Mouse (Mus musculus) spleen, postnatal 14 days (tissue): Measurements from ENCODE around the gene Msln.

Source experiments
- DNase-seq, 2 experiments: peaks; one replicate each; pipeline ENCODE4 v3.0.0; 2021 to 2022; ENCODE audit warnings: low spot score in 2 of 2

The Msln gene

DNA sequence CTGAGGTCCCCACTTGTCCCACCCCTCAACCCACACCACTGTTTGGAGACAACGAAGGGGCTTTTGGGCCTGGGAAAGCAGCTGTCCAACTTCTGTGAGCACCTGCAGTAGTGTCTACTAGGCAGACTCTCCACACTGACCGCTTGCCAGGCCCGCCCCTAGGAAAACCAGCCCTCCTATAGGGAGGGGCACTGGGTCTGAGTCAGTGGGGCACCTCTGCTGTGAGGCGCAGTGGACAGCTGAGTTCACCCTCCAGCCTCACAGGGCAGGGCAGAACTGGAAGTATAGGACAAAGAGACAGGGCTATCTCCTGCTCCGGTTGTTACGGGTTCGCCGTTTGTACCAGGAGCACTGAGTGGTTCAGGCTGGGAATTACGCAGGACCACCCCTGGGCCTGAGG lies at the start of gene Msln:
TSS of gene Msln (minus strand) at position 138 of the 400 bp plus-strand sequence.
- no peak for DNase-seq

DNA sequence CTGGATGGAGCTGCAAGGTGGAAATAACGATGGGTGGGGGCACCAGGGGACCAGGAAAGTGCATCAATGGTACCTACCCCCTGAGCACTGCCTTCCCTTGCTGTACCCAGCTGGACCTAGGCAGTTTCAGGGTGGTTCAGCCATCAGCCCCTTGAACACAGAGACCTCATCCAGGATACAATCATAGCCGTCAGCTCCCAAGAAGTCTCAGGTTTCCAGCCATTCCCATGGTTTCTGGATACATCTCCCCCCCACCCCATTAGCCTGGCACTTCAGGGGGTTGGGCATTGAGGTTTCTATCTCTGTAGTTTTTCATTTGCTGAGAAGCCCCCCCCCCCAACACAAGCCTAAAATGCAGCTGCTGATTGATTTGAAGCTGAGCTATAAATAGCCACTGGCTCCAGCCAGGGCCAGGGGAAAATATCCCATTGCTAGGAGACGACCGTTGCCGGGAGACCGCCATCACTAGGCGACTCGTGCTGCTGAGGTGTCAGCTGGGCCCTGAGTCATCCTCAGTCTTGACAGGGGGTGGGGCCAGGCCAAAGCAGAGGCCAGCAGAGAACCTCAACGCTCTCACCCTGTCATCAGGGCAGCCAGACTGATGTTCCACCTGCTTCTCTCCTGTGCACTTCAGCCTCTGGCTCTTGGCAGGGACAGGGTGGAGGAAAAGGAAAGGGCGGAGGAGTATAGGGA lies 48.8 kb upstream of the Msln start:
- no peak for DNase-seq

DNA sequence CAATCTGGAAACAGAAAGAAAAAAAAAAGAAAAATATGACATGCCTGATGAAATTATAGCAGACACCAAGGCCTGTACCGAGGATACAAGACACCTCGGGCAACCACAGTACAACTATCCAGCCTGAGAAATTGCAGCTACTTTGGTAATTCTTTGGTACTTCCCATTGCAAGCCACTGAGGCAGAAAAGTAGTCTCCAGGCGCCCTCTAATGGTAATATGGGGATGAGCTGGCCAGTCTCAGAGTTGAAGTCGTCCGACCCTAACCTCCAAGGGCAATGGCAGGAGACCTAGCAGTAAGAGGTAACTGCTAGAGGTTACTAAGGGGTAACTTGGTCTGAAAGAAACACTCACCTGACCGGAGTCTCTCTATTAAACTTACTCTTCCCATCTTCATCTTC lies 46.9 kb upstream of the Msln start:
- peak; percentile 40 to 60 for DNase-seq

DNA sequence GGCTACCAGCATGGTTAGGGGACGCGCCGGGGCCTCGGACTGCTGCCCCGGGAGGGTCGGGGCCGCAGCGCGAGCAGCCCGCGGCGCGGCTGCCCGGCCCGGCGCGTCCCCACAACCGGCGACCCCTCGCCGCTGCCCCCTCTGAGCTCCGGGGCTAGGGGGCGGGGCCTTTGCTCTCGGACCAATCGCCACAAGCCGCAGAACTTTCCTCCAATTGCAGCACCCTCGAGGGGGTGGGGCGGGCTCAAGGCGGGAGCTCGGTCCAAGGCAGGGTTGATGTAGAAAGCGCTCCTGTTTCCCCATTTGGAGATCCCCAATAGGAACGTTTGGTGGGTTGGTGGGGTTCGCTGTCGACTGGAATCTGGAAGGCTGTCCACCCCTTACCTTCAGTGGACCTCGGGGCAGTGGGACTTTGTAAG lies 42.8 kb upstream of the Msln start, which contains the start of gene Metrn:
TSS of gene Metrn (minus strand) at position 186 of the 419 bp plus-strand sequence.
- DNase-seq, result peak; percentile 75 to 83

- no peak for DNase-seq
These were observed 42.1 kb upstream of the Msln start for GRCm38 (mm10) chr17:25796211-25796771.

DNA sequence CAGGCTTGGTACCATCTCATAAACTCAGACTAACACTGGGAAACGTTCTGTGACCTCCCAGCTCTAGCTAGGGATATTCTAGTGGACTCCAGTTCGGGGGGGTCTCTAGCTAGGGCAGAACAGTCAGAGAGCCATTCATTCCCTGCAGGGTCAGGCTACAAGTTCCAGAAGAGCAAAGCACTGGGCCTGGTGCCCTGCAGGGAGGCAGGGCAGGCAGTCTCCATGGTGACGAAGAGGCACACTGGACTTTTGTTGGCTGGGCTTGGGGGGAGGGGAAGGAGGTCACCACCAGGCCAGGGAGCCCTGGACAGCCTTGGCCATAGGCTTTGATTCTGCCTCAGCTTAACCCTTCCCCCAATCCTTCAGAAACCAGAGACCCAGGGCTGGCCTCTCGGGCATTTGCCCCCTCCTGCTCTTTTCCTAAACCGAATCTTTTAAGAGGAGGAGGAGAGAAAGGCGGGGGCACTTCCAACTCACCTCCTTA lies 41.5 kb upstream of the Msln start, which contains the start of gene AC134908.4:
TSS of gene AC134908.4 (minus strand) at position 51 of the 484 bp plus-strand sequence.
- no peak for DNase-seq

DNA sequence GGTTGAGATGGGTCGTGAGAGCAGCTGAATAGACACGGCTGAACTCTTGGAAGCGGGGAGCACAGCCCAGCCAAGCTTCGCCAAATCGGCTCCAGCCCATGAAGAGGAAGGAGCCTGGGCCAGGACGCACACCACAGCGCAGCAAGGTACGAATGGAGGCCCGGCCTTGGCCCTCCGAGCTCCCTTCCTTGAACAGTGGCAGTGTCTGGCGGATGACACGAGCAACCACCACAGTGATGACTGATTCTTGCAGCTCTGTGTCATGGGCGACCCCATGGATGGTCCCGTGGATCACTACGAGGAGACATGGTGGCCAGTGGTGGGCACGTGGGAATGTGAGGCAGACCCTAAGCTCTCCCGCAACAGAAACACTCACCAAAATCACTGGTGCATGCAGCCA lies 40.8 kb upstream of the Msln start:
- DNase-seq, result no peak

GRCm38 (mm10) chr17:25794197-25794596 lies 40.0 kb upstream of the Msln start:
- DNase-seq, result no peak

- peak; percentile 51 to 64 for DNase-seq
These were observed 38.4 kb upstream of the Msln start, which contains the start of gene Fam173a for GRCm38 (mm10) chr17:25792615-25793014. Gene Fam173a, minus strand, starts transcription at chr17:25792901.

DNA sequence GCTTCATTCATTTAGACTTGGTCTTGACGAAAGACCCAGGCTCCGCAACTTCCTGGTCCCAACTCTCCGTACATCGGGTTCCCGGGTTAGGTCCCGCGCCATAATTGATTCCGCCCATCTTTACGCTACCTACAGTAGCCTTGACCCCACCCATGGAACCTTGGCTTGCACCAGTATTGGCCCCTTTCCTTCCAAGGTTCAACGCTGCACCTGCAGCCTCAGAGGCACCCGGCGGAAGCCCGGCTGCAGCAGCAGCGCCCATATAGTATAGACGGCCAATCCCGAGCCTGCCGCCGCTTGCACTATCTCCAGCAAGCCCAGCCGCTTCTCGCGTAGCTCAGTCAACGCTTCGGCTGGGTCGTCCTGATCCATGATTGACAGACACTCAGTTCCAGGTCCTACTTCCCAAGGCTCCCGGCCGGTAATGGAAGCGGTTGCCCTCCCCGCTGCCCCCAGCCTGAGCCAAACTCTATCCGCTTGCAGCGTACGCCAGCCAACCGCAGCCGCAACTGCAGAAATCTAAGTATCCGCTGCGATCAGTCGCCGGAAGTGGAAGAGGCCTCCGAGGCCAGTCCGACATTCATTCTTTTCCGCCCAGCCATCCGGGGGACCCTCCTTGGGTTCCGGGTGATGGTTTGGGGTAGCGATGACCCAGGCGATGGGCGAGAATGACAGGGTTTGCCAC lies 37.8 kb upstream of the Msln start:
- DNase-seq, result peak; percentile 80 to 86

GRCm38 (mm10) chr17:25791320-25791842 lies 37.2 kb upstream of the Msln start:
- DNase-seq, result no peak

DNA sequence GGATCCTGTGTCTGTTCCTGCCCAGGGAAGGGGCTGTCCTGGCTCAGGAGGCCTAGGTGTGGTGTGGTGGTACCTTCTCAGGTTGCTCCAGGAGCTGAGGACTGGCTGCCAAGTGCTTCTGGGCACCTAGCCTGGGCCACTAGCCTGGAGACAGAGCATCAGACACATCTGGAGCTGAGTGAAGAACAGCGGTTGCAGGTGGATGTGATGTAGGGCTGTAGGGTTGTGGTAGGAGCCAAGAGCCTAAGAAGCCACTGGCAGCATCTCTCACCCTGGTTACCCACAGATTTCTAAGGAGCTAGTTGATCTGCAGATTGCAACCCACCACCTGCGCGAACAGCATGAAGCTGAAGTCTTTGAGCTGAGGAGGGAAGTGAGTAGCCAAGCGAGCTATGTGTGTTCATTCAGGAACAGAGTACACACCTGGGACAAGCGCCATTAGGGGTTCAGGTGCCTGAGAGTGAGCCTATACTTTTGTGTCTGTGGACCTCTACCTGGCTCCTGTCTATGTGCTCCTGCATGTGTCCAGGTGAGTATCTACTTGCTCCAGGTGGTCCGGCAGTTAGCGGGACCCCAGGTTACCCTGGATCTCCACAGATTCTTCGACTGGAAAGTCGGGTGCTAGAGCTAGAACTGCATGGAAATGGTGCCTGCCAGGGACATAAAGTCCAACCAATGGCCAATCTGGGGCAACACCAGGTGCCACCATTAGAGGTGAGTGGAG lies 32.8 kb upstream of the Msln start:
- no peak for DNase-seq

DNA sequence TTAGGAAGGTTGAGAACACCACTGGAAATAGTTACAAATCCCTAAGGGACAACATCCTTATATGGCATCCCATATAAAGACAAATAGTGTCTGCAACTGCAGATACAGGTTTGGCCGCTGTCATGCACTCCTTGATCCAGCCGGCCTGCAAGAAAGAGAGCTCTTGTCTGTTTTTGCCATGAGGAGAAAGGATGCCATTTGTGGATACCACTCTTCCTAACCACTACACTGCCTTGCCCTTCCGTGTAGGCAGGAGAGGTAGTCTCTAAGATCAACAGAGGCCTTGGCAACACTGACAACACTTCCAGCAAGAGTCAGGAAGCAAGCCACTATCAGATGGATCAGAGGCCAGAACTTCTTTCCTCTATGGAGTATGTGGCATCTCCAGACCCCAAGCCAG lies 32.1 kb upstream of the Msln start, which contains the start of gene Ccdc78:
TSS of gene Ccdc78 (plus strand) at position 301 of the 400 bp plus-strand sequence.
- DNase-seq, result no peak

DNA sequence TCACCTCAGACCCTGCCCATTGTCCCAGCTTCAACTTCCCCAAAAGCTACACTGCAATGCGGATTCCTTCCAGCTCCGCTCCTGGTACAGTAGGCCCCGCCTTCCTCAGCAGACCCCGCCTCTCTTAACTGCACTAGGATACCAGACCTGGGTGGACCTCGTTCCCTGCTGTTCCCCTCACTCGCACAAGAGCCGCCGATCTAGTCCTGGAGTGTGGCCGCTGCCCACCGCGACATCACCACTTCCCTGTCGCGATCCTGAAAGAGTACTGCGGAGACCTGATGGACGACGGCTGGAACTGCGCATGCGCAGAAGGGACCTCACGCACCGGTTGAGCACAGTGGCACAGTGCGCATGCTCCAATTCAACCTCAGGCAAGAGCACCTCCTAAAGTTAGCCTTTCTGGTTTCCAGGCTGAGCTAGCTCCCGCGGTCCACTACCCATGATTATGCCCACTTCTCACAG lies 31.1 kb upstream of the Msln start, which contains the start of gene Haghl:
TSS of gene Haghl (minus strand) at position 393 of the 465 bp plus-strand sequence.
- peak; percentile 86 to 91 for DNase-seq

- no peak for DNase-seq
These were observed 29.8 kb upstream of the Msln start for GRCm38 (mm10) chr17:25783861-25784574.

- DNase-seq, result no peak
These were observed 28.9 kb upstream of the Msln start for GRCm38 (mm10) chr17:25783086-25783485.

DNA sequence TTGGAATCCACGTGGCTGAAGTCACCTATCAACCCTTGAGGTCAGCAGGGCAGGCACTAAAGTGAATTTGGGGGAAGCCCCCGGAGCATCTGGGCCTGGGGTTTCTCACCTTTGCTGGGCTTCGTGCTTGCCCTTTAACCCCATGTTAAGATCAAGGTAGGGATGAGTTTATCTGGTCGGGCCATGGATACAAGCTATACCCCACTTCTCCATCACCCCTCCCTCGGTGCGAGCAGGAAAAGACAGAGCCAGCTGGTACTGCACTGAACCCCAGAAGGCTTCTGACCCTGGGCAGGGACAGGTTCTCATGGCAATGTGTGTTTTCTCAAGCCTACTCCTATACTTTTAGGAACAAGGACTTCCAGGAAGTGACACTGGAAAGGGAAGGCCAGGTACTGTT lies 27.2 kb upstream of the Msln start:
- no peak for DNase-seq

DNA sequence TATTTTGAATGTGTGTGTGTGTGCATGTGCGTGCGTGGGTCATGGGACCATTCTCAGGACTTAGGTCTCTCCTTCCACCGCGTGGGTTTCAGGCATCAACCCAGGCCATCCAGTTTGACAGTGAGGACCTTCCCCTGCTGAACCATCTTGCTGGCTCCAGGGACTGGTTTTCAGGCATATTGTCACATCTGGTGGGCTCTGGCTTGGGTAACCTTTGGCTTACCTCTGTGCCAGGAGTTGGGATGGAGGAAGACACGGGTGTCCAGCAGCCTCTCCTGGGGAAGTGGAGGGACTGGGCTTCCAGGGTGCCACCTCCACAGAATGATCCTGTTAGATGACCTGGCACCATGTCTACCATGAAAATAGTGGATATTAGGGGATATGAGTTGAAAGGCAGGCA lies 23.8 kb upstream of the Msln start:
- no peak for DNase-seq

GRCm38 (mm10) chr17:25775318-25776062 lies 21.3 kb upstream of the Msln start:
- DNase-seq, result no peak

GRCm38 (mm10) chr17:25773549-25774120 lies 19.5 kb upstream of the Msln start, which contains the start of gene Narfl:
Gene Narfl, plus strand, starts transcription at chr17:25773776.
- peak; percentile 95 to 98 for DNase-seq
